Mouse (Mus musculus) induced T-regulatory cell, adult 2 months (primary cell): ENCODE measurements around the gene Ldlrad3.

Experiments
- DNase-seq: peaks from one replicate; pipeline ENCODE4 v3.0.0-alpha.2; 2012; ENCODE audit warnings: low read depth

Gene Ldlrad3

DNA sequence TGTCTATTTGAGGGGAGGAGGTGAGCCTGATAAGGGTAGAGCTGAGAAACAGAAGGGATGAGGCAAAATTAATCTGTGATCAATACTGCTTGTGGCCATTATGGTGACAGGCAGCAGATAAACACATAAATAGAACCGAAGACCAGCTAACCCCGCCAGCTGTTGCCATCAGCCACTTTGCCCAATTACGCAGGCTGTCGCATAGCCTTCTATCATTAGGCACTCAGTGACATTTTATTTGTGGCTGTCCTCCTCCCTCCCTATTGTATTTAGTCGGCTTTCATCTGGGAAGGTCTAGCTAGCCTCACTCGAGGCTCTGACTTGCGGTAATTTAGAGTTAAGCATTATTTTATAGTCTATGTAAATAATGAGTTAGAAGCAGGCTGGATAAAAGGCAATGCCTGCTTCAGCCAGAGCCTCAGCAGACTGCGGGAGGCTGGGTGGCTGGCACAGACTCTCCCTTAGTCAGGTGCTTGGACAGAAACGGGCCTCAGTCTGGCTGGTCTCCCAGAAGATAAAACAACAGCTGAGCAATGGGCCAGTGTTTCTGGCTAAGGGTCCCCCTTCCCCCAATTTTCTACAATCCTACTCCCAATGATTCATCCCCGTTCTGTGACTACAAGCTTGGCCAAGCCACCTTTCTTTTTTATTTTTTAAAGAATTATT lies 147.8 kb downstream of the Ldlrad3 start:
- DNase-seq, result no peak

DNA sequence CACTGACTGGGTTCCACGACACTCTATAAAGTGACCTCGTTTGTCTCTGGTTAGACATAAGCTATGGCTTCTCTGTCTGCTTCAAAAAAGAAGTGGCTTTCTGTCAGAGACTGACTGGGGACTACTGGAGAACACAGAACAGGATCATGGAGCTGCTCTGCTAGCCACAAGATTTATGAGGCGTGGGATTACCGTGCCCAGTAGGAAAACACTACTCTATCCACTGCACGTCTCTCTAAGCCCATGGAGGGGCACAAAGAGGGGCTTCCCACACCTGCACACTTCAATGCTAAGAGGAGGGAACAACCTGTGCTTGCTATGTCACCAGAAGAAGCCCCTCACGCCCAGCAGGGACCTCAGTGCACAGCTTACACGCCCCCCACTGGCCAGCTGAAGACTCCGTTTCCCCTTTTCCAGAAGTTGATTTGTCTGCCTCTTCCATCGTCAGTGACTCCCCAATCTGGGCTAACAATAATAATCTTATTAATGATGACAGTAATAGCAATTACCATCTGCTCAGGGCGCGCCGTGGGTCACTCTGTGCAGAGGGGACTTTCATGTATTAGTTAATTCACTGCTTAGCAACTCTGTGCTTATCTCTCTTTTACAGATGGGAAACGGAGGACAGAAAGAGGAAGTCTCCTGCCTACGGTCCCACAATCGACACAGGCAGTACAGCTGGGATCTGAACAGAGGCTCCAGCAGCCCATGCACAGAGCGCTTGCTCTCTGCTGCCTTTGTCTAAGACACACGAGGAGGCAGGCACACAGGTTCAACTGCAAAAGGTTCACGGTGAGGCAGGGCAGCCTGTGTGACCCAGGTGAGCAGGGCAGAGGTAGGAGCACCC lies 149.3 kb downstream of the Ldlrad3 start:
- no peak for DNase-seq

DNA sequence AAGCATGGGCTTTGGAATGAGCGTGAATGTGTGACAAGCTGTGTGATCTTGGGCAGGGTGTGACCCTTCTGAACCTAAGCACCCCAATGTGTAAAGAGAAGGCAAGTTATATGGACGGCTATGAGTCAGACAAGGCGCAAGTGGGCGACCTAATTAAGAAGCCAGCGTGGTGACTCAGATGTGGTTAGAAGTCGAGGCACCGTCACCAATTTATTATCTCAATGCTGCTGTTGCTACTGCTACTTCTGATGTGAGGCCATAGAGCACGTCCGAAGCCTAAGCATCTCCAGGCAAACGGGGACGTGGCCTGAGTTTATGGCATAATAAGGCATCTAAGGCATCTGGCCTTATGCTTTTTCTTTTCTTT lies 151.7 kb downstream of the Ldlrad3 start:
- DNase-seq, result peak; percentile 42

- no peak for DNase-seq
Measured at GRCm38 (mm10) chr2:102033818-102034512, 152.2 kb downstream of the Ldlrad3 start.

GRCm38 (mm10) chr2:102032713-102033343 lies 153.4 kb downstream of the Ldlrad3 start:
- no peak for DNase-seq

GRCm38 (mm10) chr2:102030652-102031051 lies 155.5 kb downstream of the Ldlrad3 start:
- peak; percentile 32 for DNase-seq

- DNase-seq, result no peak
Measured at GRCm38 (mm10) chr2:102030152-102030551, 156.0 kb downstream of the Ldlrad3 start.

- no peak for DNase-seq
Measured at GRCm38 (mm10) chr2:102029682-102030081, 156.5 kb downstream of the Ldlrad3 start.

DNA sequence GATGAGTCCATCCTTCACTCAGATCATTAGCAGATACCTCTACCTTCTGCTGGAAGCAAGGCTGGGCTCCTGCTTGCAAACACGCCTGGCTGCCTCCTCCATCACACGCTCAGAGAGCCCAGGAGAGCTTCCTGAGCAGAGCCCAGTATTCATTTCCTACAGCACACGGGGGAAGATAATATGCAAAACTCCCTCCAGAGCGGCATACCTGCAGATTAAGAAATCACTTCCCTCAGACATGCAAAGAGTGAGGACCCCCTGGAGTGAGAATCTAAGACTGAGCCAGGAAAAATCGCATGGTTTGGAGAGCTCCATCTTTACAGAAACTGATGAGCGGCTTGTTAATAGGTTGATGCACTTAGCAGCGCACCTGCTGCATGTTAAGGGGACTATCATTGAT lies 158.9 kb downstream of the Ldlrad3 start:
- no peak for DNase-seq

GRCm38 (mm10) chr2:102026156-102026555 lies 160.0 kb downstream of the Ldlrad3 start:
- no peak for DNase-seq

DNA sequence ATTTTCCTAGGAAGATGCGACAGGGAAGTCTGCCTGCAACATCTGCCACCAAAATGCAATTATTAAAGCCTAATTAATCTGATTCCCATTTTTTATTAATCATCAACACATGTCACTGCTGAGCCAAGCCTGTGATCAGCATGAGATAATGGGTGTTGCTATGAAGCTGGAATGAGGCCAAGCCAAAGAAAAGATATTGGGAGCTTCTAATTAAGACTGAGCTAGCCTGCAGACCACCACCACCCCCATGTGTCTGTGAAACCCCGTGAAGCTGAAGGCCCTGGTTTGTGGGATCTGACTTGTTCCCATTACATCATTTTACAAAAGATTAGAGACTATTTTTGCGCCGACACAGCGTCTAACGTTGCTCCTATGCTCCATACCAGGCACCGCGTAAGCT lies 161.7 kb downstream of the Ldlrad3 start:
- DNase-seq, result no peak

DNA sequence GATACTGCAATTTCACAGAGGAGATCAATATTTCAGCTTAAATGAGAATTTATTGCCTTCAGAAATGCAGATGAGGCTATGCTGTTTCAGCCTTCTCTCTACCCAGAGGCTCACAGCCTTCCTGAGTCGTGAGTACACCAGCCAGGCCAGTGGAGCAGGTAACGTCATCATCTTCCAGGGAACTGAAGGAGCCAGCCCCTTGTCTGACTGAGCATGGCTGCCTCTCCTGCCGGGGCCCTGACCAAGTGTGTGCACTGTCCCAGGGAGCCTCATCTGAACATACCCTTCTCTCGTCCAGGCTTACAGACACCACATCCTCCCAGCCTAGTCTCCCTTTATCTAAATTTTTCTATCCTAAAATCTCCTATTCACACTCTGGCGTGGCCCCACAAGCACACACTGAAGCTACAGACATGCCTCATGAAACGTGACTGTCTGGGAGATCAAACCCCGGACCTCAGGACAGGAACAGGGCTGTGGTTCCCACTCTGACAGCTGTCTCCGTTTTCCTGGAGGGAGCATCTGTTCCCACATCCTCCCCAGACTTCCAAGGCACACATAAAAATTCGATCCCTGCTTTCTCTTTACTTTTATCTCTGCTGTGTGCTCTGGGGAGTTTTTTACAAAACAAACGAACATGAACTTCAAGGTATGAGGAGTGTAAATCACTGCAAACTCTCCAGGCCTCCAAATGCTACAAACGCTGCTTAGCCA lies 164.7 kb downstream of the Ldlrad3 start:
- DNase-seq, result no peak

- DNase-seq, result no peak
Measured at GRCm38 (mm10) chr2:102020546-102020945, 165.6 kb downstream of the Ldlrad3 start.

DNA sequence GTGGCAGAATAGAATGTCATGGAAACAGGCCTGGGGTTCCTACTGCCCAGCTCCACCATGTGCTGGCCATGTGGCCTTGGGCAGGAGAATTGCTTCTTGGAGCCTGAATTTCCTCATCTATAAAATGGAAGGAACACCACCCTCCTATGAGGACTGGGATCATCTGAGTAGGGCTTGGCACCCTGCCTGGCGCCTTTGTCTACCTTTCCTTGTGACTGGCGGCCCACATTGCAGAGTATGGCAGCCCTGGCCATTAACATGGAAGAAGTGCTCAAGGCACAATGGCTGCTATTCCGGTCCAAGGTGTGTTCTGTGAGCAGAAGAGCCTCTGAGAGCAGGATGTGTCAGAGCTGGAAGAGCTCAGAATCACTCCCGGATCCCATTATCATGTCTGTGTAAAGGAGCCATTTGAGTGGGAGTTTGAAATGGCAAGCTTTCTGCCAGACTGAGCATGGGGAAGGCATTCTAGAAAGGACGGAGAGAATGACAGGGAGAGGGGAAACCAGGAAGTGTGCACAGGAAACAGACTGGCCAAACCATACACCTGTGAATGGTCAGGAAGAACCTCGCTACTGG lies 171.6 kb downstream of the Ldlrad3 start:
- no peak for DNase-seq

DNA sequence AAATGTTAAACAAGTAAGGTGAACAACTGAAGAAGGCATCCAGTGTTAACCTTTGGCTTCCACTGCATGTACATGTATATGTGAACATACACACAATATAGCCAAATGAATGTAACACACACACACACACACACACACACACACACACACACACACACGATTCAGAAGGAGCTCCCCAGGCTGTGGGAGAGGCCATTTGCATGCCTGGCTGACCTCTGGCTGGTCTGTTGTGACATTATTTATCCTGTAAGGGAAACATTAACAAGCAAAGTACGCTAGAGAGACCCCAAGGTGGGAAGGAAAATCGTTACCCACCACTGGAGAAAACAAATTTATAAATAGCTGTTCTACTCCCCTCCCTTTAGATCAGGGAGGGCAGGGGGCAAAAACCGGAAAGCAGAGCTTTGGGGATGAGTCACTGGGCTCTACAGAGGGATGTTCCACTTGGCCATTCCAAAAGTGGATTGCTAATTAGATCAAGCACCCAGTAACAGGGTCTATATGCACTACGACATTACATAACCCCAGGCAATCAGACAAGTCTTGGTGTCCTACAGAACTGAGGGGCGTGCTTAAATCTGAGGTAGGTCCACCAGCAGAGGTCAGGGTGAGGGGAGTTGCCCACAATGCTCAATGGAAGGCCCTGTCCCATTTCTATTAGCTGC lies 174.7 kb downstream of the Ldlrad3 start:
- no peak for DNase-seq

DNA sequence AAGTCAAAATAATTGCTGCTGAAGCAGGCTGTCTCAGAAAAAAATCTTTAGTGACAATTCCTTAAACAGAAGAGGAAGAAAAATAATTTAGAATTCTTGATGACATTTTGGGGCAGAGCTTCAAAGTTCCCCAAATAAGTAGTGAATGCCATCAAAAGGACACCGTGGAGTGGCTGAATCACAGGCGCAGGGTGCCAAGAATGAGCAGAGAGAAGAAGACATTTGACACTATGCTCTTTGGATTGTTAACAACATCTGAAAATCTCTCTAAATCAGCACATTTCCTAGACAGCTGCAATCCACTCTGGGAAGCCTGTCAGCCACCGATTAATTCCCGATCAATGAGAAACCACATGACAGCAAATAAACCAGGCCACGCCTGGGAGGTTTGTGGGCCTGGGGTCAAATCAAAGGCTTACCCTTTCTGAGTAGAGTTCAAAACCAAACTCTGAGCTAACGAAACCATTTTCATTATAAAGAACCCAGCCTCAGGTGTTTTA lies 176.4 kb downstream of the Ldlrad3 start:
- no peak for DNase-seq

DNA sequence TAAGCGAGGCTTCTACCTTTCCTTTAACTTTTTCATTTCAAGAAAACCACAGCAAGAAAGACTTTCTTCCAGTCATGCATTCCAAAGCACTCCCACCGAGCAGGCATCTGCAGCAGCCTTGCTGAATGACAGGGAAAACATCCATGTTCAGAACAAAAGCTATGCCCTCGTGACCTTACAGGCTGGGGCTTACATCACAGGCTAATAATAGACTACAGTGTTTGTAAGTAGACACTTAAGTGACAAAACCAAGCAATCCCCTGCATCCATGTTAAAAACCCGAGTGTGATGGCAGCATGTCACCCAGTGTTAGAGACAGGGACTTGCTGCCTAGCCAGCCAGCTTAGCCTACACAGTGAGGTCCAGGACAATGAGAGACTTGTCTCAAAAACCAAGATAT lies 180.0 kb downstream of the Ldlrad3 start:
- no peak for DNase-seq

DNA sequence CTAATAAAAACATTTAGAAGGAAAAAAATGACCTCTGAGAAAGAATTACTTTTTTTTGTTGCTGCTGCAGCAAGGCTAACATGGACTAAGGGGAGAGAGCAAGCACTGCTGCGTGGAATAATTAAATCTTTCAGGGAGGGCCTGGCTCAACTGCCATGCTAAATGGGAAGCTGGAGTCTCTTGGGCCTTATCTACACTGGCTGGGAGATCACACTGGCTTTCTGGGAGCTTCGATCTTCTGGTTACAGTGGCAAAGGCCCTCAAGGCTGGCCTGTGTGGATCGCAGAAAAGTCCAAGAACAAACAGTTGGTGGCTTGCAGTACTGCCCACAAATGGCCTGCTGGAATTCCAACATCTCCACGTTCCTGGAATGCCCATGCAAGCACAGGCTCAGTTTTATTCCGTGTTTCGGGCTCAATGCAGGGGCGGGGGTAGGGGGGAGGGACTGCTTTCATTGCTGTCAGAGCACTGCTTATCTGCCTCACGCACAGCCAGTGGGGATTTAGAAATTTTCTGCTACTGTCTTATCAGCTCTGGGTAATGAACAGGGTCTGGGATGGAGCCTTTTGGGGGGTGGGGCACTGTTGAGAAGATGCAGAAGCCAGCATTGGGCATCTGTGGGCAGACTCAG lies 180.7 kb downstream of the Ldlrad3 start:
- DNase-seq, result no peak

DNA sequence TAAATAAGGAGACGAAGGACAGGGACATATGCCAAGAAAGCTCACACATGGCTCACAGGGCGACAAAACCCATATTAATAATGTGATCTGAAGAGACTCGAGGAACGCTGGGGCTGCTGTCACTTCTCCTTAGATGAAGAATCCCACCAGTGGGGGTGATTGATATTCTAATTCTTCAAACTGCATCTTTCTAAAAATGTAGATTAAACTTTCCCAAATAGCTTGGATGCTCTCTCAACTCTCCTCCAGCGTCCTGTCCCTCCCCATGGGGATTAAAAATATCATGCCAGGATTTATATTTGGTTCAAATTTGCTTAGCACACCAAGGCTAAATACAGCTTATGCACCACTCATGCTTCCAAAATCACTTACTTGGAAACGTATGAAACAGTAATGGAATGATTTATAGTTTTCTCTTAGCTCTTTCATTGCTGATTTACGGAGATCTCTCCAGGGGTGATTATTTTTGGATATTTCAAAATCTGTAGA lies 182.4 kb downstream of the Ldlrad3 start:
- DNase-seq, result no peak
